Mouse (Mus musculus) erythroblast, embryonic 14.5 days (primary cell): ENCODE data around the gene Slc17a1.

Source experiments
- GATA1 ChIP-seq: IDR thresholded peaks from 2 replicates; pipeline ENCODE4 v1.6.1; 2012; ENCODE audit warnings: low read length, inconsistent platforms, mixed read lengths
- TAL1 ChIP-seq: IDR thresholded peaks from 3 replicates; pipeline ENCODE4 v1.6.1; 2012; ENCODE audit warnings: low read length, inconsistent platforms, mixed read lengths

- TF ChIP-seq GATA1 (no peak), TAL1 (no peak)
Measured at GRCm38 (mm10) chr13:23861815-23862214, 5.7 kb upstream of the Slc17a1 start.
